8 mouse cellular contexts compared by ENCODE assay signal in the genomic region with DNA sequence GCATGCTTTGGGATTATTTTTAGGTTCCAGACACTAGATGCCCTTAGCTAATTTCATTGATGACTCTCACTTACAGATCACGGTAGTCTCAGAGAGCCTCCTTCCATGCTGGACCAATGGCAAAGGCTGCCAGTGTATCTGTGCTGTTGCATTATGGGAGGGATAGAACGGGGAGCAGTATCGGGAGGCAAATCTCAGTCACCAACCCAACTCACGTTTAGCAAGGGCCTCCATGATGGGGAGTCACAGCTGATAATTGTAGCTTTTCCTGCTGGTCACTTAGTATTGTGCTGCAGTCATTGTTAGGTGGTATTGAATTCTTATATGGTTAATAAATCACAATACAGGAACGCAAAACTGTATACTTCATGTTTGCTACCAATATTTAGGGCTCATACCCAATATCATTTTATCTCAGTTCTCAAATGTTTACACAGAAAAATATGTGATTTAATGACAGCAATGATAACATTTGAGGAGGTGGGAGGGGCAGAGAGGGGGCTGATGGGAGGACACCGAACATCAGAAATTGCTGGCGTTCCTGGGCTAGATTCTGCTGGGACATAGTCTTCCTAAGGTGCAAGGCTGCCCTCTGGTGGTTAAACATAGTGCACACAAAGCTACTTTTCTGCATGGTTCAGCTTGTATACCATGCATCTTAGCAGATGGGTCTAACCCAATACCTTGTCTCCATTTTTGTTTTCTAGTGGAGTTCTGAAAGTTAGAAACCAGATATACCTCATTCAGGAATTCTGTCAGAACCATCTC. TPM values are rescaled to one million over a fixed set of nuclear protein-coding genes. Genes with fewer than 3 reads are reported as not detected.
DNase-seq lines count a peak whose midpoint lies in the region; ATAC-seq and TF ChIP-seq lines count a peak whose summit lies in the region.

No protein-coding gene starts in this region.

- WGBS in heart, postnatal 0 days, result 39% methylated on average over 7 of the region's 7 CpGs
- WGBS in lung, embryonic 16.5 days, result 45% methylated on average over 7 of the region's 7 CpGs

- no peaks in the 10 kb centered on the region for H3K27me3 ChIP-seq in heart, postnatal 0 days (ENCODE audit: control insufficient read depth, insufficient read depth, low read length)
- no peaks in the 10 kb centered on the region for H3K27me3 ChIP-seq in lung, embryonic 16.5 days (ENCODE audit: control insufficient read depth, insufficient read depth, low read depth, low read length)

- no peak for TF ChIP-seq EP300 in heart, postnatal 0 days (IDR thresholded peaks at IDR 0.05; ENCODE audit: low read depth)

- peak overlapping the region; percentile 52 for H3K4me2 ChIP-seq in heart, postnatal 0 days (ENCODE audit: low read depth, low read length)
- peak overlapping the region; percentile 43 for H3K4me2 ChIP-seq in lung, embryonic 16.5 days (ENCODE audit: low read depth, low read length)

- no peaks in the 10 kb centered on the region for H3K9me3 ChIP-seq in heart, postnatal 0 days (replicated peaks; ENCODE audit: control insufficient read depth, low read length)
- H3K9me3 ChIP-seq in lung, embryonic 16.5 days (ENCODE audit: control insufficient read depth, low read length), result no peaks in the 10 kb centered on the region

- DNase-seq in ES-CJ7 (ENCODE audit: low read depth, low spot score), result peak; percentile 84
- DNase-seq in brain, embryonic 14.5 days (ENCODE audit: low read depth), result peak; percentile 92
- DNase-seq in heart, postnatal 0 days (ENCODE audit: low spot score), result peak; percentile 79
- peak; percentile 74 to 85 for DNase-seq in kidney, postnatal 36 days
- peak; percentile 59 for DNase-seq in retina, adult 2 months (ENCODE audit: low read depth, low spot score)
- peak; percentile 72 for DNase-seq in urinary bladder, postnatal 25 days (ENCODE audit: low spot score)

- TF ChIP-seq CTCF in brain, embryonic 14.5 days (IDR thresholded peaks at IDR 0.05; ENCODE audit: borderline replicate concordance, extremely low read depth, insufficient read depth, insufficient read length), result peak; percentile 85
- TF ChIP-seq CTCF in heart, postnatal 0 days (IDR thresholded peaks at IDR 0.05; ENCODE audit: low read depth), result peak; percentile 90

- H3K27ac ChIP-seq in heart, postnatal 0 days (ENCODE audit: low read depth), result no peak overlapping the region
- H3K27ac ChIP-seq in lung, embryonic 16.5 days (ENCODE audit: low read length), result no peak overlapping the region

- peak; percentile 63 for ATAC-seq in erythroid progenitor cell, adult 5-6 weeks (replicated peaks; ENCODE audit: low FRiP score, poor library complexity, severe bottlenecking)
- ATAC-seq in heart, postnatal 0 days (ENCODE audit: insufficient read depth, low read depth), result peak; percentile 65
- peak; percentile 62 for ATAC-seq in lung, embryonic 16.5 days (ENCODE audit: low read depth)

- H3K9ac ChIP-seq in heart, postnatal 0 days (replicated peaks; ENCODE audit: low read depth, low read length), result no peak overlapping the region
- H3K9ac ChIP-seq in lung, embryonic 16.5 days (ENCODE audit: low read length), result no peak overlapping the region

- TF ChIP-seq POLR2A in brain, embryonic 14.5 days (IDR thresholded peaks at IDR 0.05; ENCODE audit: borderline replicate concordance, extremely low read depth, insufficient read depth, insufficient read length, poor library complexity, severe bottlenecking), result no peak

- peak overlapping the region; percentile 30 for H3K4me3 ChIP-seq in heart, postnatal 0 days (ENCODE audit: low read depth, low read length)
- peak overlapping the region; percentile 24; the same call in 1 of the 2 replicates for H3K4me3 ChIP-seq in lung, embryonic 16.5 days (ENCODE audit: low read length)

- no peaks in the 10 kb centered on the region for H3K4me1 ChIP-seq in heart, postnatal 0 days (ENCODE audit: control insufficient read depth, insufficient read depth)
- H3K4me1 ChIP-seq in lung, embryonic 16.5 days (replicated peaks; ENCODE audit: control insufficient read depth, insufficient read depth, low read length), result no peaks in the 10 kb centered on the region

- H3K36me3 ChIP-seq in heart, postnatal 0 days (replicated peaks; ENCODE audit: control insufficient read depth, insufficient read depth, low read length), result no peaks in the 10 kb centered on the region
- H3K36me3 ChIP-seq in lung, embryonic 16.5 days (ENCODE audit: control insufficient read depth, insufficient read depth, low read length), result no peaks in the 10 kb centered on the region

RNA-seq across cellular contexts. Expression of a gene that starts 53.3 kb away (rescaled TPM):
- 5.4 and 6.2 TPM in 2 replicates for polyA plus RNA-seq in brain, embryonic 14.5 days (2012; rRNA removed)
- 0.42 and 0.72 TPM in 2 replicates for total RNA-seq in erythroid progenitor cell, adult 5-6 weeks (2015; ENCODE audit: low replicate concordance)
- 0.51 TPM in 1 of 2 replicates, not detected in the other for total RNA-seq in erythroid progenitor cell, adult 5-6 weeks (2017; ENCODE audit: low replicate concordance)
- total RNA-seq in heart, postnatal 0 days (2014; rRNA removed; ENCODE audit: low replicate concordance), result 0.11 and 0.23 TPM in 2 replicates
- polyA plus RNA-seq in heart, postnatal 0 days (2015; fragmentation: Nextera tagmentation; extraction: Ambion mirVana), result 0.38 and 0.77 TPM in 2 replicates
- 2.2 and 2.6 TPM in 2 replicates for polyA plus RNA-seq in lung, embryonic 16.5 days (2015; fragmentation: Nextera tagmentation; extraction: Ambion mirVana)
